Mouse (Mus musculus): ENCODE measurements around the gene Rora.

The Rora gene

GRCm38 (mm10) chr9:69333654-69334053 lies 680.1 kb downstream of the Rora start:
- in situ Hi-C loops (cut with MboI, MseI), result no loop called here

GRCm38 (mm10) chr9:69334106-69334505 lies 680.5 kb downstream of the Rora start:
- in situ Hi-C loops (cut with MboI, MseI), result no loop called here

DNA sequence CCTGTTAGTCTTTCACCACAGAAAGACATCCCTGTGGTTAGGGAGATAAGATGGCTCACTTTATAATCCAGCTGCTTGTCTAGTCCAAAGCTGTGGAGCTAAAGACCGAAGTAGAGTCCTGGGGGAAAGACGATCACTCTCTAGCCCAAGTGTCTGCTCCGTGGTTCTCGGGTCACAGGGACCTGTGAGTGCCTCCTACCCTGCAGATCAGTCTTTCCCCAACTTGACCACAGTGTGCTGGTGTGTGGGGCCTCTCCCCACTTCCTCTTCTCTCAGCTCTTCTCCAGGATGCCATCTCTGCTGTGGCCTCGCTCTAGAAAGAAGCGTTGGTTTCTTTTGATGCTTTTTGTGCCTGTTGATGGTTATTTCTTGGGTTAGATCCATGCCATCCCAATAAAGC lies 682.5 kb downstream of the Rora start:
- in situ Hi-C loops (cut with MboI, MseI), result loop anchor here (5.0 kb wide), 1 partner anchor 39 kb away; no protein-coding TSS in a partner anchor

GRCm38 (mm10) chr9:69339199-69339598 lies 685.6 kb downstream of the Rora start:
- in situ Hi-C loops (cut with MboI, MseI), result loop anchor here (5.0 kb wide), 1 partner anchor 42 kb away; no protein-coding TSS in a partner anchor

DNA sequence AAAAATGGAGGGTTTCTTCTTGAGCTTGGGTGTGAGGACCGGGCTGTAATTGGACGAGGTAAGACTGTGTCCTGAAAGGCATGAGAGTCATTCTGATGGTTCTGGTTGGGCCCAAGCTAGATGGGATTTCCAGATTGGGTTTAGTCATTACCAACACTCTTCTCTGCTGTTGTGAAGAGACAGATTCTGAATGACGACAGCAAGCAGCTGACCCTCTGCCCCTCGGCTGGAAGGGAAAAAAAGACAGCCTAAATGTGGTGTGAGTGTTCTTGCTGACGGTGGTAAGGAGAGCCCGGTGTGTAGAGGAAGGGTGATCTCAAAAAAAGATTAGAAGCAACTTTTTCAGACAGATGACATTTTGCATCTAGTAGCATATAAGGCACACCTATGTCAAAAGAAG lies 686.2 kb downstream of the Rora start:
- in situ Hi-C loops (cut with MboI, MseI), result loop anchor here (5.0 kb wide), 1 partner anchor 43 kb away; no protein-coding TSS in a partner anchor

GRCm38 (mm10) chr9:69340421-69340820 lies 686.8 kb downstream of the Rora start:
- in situ Hi-C loops (cut with MboI, MseI), result no loop called here

GRCm38 (mm10) chr9:69343881-69344280 lies 690.3 kb downstream of the Rora start:
- in situ Hi-C loops (cut with MboI, MseI), result no loop called here

DNA sequence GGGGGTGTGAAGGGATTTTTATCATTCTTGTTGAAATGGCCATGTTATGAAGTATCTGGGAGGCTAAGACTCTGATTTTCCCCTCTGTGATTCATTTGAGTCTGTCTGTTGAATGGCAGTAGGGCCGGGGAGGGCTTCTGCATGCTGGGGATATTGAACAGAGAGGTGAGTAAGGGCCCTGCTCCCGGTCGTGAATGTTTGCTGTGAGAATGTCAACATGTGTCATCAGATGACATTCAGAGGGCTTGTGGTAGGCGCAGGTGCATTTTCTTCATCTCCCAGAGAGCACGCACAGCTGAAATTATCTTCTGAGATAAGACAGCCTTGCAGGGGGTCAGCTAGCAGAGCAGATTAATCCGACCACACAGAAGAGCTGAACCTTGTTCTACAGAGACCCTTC lies 692.0 kb downstream of the Rora start:
- in situ Hi-C loops (cut with MboI, MseI), result no loop called here

GRCm38 (mm10) chr9:69347796-69348195 lies 694.2 kb downstream of the Rora start:
- in situ Hi-C loops (cut with MboI, MseI), result no loop called here

DNA sequence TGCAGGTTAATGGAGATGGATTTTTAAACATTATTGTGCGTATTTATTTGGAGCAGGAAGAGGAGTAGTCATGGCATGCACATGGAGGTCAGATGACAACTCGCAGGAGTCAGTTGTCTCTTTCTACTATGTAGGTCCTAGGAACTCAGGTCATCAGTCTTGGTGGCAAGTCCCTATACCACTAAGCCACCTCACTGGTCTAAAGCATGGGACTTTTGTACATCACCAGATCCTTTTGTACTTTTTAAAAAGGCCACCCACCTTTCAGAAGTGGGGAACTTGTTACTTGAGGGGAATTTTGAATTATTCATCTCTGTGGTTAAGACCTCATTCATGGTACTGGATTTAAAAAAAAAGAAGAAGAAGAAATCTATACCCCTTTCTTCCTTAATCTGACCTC lies 696.0 kb downstream of the Rora start:
- in situ Hi-C loops (cut with MboI, MseI), result no loop called here

DNA sequence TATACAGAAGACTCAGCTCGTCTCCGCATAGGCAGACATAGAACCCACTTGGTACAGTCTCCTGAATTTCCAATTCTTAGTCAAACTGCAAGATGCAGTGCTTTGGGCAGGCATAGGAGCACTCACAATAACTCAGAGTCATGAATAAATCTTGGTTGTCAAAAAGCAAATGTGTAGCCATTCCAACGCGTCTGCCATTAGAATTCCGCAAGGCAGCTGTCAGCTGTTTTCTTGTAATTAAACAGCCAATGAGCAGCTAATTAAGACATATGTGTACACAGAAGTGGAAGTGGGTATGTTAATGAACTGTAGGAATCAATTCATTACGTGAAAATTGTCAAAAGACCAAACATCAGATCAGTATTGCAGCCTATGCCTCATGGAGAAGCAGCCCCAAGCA lies 700.6 kb downstream of the Rora start:
- in situ Hi-C loops (cut with MboI, MseI), result no loop called here

DNA sequence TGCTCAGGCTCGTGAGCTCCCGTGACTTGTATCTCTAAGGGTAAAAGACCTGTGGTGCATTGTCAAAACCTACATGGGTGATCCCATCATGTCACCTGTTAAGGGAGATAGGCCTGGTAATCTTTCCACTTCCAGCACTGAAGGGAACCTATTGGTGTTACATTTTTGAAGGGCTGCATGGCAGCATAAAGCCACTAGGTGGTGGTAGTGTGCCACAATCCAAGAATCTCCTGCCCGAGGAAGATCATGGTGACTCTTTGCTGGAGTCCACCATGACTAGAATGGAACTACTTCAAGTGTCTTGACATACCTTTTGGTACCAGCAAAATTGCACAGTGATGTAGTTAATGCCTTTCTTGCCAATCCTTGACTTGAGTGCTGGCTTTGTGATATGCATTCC lies 704.2 kb downstream of the Rora start:
- in situ Hi-C loops (cut with MboI, MseI), result no loop called here

DNA sequence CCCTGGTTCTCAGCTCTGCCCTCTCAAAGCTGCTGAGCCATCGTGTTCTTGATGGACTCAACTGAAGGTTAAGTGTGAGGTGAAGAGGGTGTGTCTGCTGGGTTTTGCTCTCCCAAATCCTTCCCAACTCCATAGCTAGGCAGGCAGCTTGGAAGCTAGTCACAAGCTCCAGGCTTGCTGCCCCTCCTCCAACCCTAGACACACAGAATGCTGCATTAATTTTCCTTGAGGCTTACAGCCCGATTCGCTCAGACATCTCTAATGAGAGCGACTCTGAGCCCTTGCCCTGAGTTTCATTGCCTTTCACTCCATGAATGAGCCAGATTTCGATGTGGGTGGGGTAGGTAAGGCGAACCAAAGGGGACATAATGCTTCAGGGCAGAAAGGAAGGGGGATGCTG lies 705.2 kb downstream of the Rora start:
- in situ Hi-C loops (cut with MboI, MseI), result no loop called here

- in situ Hi-C loops (cut with MboI, MseI), result no loop called here
Measured at GRCm38 (mm10) chr9:69361951-69362445, 708.4 kb downstream of the Rora start.

GRCm38 (mm10) chr9:69362766-69363165 lies 709.2 kb downstream of the Rora start:
- in situ Hi-C loops (cut with MboI, MseI), result no loop called here

GRCm38 (mm10) chr9:69364117-69364516 lies 710.5 kb downstream of the Rora start:
- in situ Hi-C loops (cut with MboI, MseI), result no loop called here

DNA sequence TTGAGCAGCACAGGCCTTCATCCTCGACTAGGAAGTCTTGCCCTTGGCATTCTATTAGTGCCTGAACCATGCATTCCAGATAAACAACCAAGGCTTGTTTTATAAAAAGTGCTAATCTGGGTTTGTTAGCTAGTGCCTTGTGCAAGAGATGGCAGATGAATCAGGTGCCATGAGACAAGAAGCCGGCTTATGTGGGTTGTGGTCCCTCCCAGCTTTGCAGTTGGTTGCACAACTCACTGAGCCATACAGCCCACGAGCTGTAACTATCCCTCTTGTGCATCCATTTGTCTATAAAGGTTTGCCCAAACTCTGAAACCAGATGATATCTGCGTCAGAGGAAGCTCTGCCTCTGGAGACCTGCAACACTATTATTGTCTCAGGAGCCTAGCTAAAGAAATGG lies 713.5 kb downstream of the Rora start:
- in situ Hi-C loops (cut with MboI, MseI), result no loop called here

- in situ Hi-C loops (cut with MboI, MseI), result no loop called here
Measured at GRCm38 (mm10) chr9:69368071-69368470, 714.5 kb downstream of the Rora start.

DNA sequence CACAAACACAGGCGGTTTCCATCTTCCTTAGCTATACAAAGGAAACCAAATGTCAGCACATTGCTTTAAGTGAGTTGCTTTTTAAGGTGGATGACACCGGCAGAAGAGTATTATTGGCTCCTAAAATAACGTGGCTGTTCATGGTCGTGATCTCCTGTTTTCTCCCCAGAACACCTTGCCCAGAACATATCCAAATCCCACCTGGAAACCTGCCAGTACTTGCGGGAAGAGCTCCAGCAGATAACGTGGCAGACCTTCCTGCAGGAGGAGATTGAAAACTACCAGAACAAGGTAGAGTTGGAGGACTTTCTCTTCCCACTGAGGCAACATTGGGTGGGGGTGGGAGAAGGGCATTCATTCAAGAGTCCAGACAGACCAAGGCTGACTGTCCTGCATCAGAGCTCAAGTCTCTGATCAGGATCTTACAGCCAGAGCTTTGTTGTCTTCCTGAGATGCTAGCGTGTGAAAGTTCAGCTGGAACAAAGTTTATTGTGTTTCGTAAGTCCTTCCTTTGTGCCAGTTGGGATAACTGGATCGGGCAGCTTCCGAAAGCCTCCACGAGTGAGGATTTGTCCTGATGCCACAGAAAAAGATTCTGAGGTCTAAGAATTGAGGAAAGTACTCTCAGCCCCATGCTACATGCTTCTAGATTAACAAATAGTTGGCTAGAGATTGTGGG lies 717.6 kb downstream of the Rora start:
- in situ Hi-C loops (cut with MboI, MseI), result loop anchor here (5.0 kb wide), 1 partner anchor 116 kb away; no protein-coding TSS in a partner anchor

GRCm38 (mm10) chr9:69372871-69373270 lies 719.3 kb downstream of the Rora start:
- in situ Hi-C loops (cut with MboI, MseI), result loop anchor here (5.0 kb wide), 1 partner anchor 114 kb away; no protein-coding TSS in a partner anchor

DNA sequence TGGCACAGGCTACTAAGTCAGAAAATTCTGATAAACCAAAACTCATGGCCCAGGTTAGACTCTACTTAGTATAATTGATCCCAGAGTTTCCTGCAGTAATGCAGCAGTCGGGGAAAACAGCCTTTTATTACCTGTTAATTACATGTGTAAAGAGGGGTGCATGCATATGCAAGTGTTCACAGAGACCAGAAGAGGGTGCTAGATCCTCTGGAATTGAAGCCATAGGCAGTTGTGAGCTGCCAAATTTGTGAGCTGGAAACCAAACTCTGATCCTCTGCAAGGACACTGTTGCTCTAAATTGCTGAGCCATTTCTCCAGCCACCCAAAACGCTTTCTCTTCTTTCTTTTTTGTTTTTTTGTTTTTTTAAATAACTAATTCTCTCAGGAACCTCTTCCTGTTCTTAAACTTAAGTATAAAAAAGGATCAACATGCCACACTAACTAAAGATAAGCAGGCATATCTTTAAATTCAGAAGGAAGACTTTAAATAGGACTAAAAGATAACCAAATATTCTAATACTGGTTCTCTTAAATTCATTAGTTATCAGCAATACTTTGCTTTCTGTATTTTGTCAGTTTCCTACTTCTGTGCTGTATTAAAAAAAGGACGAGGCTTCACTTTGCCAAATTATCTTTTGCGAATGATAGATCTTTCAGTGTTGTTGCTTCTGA lies 723.5 kb downstream of the Rora start:
- in situ Hi-C loops (cut with MboI, MseI), result no loop called here

- in situ Hi-C loops (cut with MboI, MseI), result no loop called here
Measured at GRCm38 (mm10) chr9:69377654-69378045, 724.1 kb downstream of the Rora start.

DNA sequence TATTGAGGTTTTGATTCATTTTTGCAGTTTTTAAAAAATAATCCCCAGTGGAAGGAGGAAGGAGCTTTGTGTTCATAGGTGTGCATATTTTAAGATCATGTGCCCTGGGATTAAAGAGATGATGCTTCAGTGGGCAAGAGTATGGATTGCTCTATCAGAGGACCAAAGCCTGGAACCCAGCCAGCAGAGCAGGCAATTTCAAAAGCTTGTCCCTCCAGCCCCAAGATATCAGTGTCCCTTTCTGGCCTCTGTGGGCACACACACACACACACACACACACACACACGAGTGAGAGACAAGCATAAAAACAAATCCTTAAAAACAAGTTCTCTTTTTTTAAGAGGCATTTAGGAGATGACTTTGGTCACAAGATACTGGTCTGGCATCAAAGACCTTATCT lies 727.0 kb downstream of the Rora start:
- in situ Hi-C loops (cut with MboI, MseI), result no loop called here

All from regulatory T cell (primary cell).